Mouse (Mus musculus): ENCODE results near the gene Clcc1.

DNA sequence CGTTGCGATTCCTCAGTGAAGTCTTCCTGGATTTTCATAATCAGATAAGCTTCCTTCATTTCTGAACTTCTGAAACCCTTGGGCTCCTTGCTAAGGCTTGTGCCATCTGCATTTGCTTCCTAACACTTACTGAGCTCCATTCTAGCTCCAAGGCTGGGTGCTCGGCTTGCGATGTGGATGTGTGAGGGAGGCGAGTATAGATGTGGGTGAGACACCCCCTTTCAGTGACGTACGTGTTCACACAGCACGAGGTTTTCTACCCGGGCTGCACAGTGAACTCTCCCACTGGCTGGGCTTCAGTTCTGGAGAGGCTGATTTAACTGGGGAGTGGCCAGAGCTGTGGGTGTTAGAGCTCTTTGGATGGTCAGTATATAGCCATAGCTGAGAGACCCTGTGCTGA is 4.9 kb downstream of the Clcc1 start:
- TF ChIP-seq POLR2A (IDR thresholded peaks at IDR 0.05; ENCODE audit: insufficient read length, low read depth) = no peak
- TF ChIP-seq USF1 (IDR thresholded peaks at IDR 0.05; ENCODE audit: low read depth) = no peak

Measured in myocyte (in vitro differentiated cells).